Mouse (Mus musculus): ENCODE data around the gene Capn11.
"Not testable (repeated sequence)": the region's sequence is repeated elsewhere in the genome, so short reads cannot be mapped to it uniquely, and the experiment has no call there.

The Capn11 gene

GRCm38 (mm10) chr17:45629861-45630694, 29.0 kb downstream of the Capn11 start:
- DNase-seq (ENCODE audit: extremely low read depth, low read depth): peak; percentile 43

DNA sequence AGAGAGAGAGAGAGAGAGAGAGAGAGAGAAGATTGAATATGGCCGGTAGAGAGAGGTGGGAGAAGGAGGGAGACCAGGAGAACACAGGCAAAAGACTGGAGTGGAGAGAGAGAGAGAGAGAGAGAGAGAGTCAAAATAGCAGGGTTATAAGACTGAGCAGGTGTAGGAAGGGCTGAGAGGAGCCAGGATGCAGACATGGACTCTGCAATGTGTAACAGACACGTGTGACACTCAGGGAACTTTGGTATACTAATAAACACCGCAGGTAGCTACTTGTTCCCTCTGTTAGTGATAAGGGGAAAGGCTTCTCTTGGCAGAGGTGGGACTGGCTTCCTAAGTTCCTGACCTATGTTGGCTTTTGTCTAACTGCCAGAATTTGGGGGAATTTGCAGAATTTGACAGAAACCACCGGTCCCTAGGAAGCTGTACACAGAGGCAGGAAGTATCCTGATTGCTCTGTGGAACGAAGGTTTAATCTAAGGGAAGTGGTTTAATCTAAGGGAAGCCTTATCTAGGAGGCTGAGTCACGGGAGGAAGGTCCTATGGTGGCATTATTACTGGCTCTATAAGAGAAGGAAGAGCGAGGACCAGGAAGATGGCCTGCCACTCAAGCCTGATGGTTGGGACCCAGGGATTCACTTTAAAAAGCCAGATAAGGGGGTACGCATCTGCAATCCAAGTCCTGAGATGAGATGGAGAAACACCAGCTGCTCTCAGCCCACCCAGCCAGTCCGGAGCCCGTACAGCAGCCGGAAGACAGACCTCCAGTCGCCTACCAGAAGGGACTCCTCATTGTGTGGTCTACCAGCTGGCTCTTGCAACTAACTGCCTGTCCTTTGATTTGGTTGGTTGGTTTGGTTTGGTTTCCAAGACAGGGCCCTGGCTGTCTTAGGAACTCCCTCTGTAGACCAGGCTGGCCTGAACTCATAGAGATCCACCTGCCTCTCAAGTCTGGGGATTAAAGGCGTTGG, 30.0 kb downstream of the Capn11 start:
- DNase-seq (ENCODE audit: extremely low read depth, low read depth): no peak

- no peak for DNase-seq (ENCODE audit: extremely low read depth, low read depth)
Measured at GRCm38 (mm10) chr17:45628160-45628559, 31.0 kb downstream of the Capn11 start.

- DNase-seq (ENCODE audit: extremely low read depth, low read depth): peak; percentile 82
Measured at GRCm38 (mm10) chr17:45626577-45627134, 32.5 kb downstream of the Capn11 start.

DNA sequence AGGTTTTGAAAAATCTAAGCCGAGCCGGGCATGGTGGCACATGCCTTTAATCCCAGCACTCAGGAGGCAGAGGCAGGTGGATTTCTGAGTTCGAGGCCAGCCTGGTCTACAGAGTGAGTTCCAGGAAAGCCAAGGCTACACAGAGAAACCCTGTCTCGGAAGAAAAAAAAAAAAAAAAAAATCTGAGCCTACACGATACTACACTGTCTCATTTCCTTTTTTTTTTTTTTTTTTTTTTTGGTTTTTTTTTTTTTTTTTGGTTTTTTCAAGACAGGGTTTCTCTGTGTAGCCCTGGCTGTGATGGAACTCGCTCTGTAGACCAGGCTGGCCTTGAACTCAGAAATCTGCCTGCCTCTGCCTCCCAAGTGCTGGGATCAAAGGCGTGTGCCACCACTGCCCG, 35.7 kb downstream of the Capn11 start:
- DNase-seq (ENCODE audit: extremely low read depth, low read depth): not testable (repeated sequence)

DNA sequence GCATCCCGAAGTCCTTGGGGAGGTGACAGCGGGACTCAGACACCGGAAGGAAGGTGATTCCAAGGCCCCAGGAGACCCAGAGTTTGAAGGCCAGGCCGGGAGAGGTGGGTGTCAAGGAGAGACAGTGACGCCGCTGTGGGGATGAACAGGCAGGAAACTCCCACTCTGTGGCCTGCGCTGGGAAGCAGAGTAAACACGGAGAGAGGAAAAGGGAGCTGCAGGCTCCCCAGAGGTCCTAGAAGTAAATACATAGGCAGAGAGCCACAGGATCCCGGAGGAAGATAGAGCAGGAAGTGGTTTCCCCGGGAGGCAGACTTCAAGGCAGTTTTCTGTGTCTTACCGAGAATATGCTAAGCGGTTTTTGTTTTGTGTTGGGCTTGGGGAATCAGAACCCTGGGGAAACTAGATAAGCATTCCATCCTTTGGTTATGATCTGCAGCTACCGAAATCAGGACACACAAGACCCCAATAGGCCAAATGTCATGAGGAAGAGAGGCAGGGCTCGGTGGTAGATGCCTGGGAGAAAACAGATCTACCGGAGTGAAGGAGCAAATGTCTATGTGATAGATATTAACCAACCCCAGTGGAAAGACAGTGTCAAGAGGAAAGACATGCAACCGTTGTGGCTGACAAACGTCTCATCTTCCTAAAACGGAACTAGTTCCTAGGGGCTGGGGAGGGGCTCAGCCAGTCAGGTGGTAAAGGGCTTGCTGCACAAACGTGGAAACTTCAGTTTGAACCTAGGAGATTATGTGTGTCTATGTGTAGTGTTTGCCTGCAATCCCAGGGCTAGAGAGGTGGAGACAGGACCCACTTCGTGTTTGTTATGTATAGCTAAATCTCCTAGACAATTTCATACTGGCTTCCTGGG, 39.5 kb downstream of the Capn11 start:
- DNase-seq (ENCODE audit: extremely low read depth, low read depth): no peak

DNA sequence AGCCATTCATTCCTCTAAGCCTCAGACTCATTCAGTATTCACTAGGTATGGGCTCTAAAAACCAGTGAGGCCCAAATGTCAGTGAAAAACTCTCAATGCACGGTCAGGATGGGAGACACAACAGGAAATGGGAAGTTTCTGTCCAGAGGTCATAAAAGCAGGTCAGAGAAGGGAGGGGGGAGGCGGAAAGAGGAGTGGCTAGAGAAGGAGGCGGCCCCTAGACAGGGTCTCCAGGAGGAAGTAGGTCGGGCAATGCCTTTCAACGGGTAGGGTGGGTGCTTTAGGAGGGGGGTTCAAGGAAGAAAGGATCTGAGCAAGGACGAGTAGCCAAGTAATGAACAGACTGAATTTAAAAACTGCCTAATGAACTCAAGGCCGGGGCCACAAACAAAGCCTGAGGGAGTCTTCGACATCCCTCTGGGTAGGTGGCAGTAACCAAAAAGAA, 40.2 kb downstream of the Capn11 start:
- no peak for DNase-seq (ENCODE audit: extremely low read depth, low read depth)

DNA sequence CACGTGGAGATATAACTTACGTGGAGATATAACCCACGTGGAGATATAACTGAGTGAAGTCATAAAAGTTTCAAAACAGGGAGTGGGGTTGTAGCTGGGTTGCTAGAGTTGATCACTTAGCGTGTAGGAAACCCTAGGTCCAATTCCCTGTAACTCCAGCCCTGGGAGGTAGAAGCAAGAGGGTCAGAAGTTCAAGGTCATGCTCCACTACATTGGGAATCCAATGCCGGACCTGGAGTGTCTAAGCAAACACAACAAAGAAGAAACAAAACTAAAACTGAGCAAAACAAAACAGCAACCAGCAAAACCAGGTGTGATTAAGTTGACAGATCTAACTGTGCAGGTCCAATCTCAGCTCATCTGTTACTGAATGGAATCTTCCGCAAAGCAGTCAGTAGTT, 41.5 kb downstream of the Capn11 start:
- DNase-seq (ENCODE audit: extremely low read depth, low read depth): no peak

GRCm38 (mm10) chr17:45616679-45617078, 42.4 kb downstream of the Capn11 start:
- no peak for DNase-seq (ENCODE audit: extremely low read depth, low read depth)

- no peak for DNase-seq (ENCODE audit: extremely low read depth, low read depth)
Measured at GRCm38 (mm10) chr17:45616046-45616650, 43.0 kb downstream of the Capn11 start.

DNA sequence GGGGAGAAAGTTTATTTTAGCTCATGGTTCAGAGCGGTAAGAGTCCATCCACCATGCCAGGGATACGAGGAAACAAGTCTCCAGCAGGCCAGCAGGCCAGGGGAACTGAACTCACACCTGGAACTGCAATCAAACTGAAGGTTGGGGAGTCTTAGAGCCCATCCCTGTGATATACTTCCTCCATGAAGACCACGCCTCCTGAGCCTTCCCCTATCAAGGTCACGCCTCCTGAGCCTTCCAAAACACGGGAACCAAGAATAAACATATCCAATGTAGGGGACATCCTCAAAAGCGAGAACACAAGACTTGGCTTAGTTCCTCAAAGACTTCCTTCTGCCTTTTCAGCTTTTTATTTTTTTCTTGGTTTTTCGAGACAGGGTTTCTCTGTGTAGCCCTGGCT, 46.2 kb downstream of the Capn11 start:
- no peak for DNase-seq (ENCODE audit: extremely low read depth, low read depth)

GRCm38 (mm10) chr17:45612008-45612407, 47.1 kb downstream of the Capn11 start:
- no peak for DNase-seq (ENCODE audit: extremely low read depth, low read depth)

GRCm38 (mm10) chr17:45610144-45610866, 48.8 kb downstream of the Capn11 start:
- no peak for DNase-seq (ENCODE audit: extremely low read depth, low read depth)

GRCm38 (mm10) chr17:45608396-45608795, 50.7 kb downstream of the Capn11 start:
- no peak for DNase-seq (ENCODE audit: extremely low read depth, low read depth)

- DNase-seq (ENCODE audit: extremely low read depth, low read depth): no peak
Measured at GRCm38 (mm10) chr17:45606992-45607879, 51.9 kb downstream of the Capn11 start.

DNA sequence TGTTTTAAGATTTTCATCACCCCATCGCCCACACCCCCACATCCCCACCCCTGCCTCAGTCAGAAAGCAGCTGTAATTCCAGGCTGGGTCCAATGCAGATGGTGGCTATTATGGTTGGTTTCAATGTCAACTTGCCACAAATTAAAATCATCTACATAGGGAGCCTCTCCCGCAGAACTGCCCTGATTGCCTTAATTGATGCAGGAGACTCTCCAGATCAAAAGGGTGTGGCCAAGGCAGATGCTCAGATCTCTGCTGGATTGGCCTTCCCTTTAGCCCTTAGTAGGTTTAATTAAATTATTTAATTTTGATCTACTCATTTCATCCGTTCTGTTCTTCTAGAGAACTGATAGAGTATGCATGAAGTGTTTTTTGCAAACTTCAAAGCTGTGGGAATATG, 56.1 kb downstream of the Capn11 start:
- no peak for DNase-seq (ENCODE audit: extremely low read depth, low read depth)

- no peak for DNase-seq (ENCODE audit: extremely low read depth, low read depth)
Measured at GRCm38 (mm10) chr17:45601877-45602304, 57.2 kb downstream of the Capn11 start, which contains the start of gene Mymx. Mymx (minus strand) TSS chr17:45602102.

GRCm38 (mm10) chr17:45601325-45601724, 57.8 kb downstream of the Capn11 start:
- DNase-seq (ENCODE audit: extremely low read depth, low read depth): no peak

DNA sequence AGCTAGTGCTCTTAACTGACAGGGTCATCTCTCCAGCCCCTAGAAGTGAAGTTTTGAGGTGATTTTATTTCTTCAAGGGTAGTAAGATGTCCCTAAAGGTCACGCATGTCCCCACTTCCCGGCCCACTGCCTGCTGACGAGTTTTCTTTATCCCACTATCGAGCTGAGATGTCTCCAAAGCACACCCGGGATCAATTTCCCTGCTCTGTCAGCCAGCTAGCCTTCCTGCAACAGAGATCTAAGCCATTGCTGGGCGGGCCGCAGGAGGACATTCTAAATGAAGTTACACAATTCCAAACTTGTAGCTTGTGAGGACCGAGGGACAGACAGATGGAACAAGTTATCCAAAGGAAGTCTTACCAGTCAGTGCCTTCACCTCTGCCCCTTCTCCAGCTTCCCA, 58.9 kb downstream of the Capn11 start:
- no peak for DNase-seq (ENCODE audit: extremely low read depth, low read depth)
